Mouse (Mus musculus): ENCODE measurements at regions not wholly inside any gene's neighbourhood (a gene's known extent, or its start where the extent isn't known, plus 50 kb on each side); places are given as distances from the start of the nearest gene placed in this dataset.

GRCm38 (mm10) chr13:48042172-48042571 is 218.9 kb upstream of the Id4 start:
- Histone ChIP-seq H3K9me3 (replicated peaks) (no peaks in the 10 kb centered on the region), H3K4me1 (no peaks in the 10 kb centered on the region), H3K27me3 (no peaks in the 10 kb centered on the region), H3K9ac (no peak overlapping the region), H3K27ac (replicated peaks) (no peak overlapping the region), H3K4me2 (replicated peaks) (no peak overlapping the region), H3K36me3 (no peaks in the 10 kb centered on the region), H3K4me3 (replicated peaks) (no peak overlapping the region)
- no peak for ATAC-seq (ENCODE audit: insufficient number of reproducible peaks, low FRiP score, low TSS enrichment, low read depth)
- WGBS = 63% methylated on average over 4 of the region's 4 CpGs

DNA sequence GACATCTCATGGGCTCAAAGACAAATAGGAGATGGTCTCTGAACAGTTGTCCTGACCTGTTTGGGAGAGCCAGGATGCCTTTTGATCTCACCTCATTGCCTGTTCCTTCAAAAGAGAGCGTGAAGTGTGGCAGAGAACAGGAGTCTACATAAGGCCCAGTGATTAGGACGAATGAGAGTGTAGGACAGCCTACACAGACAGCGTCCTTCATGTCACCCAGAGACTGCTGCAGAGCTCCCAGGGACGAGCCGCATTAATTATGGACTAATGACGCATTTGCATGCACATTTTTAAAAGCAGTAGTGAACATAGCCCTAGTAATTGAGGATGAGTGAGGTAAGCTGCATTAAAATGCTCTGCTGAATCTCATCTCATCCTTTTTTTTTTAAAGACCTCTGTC is 218.5 kb upstream of the Id4 start:
- H3K4me3 ChIP-seq (replicated peaks) = no peak overlapping the region
- no peaks in the 10 kb centered on the region for H3K9me3 ChIP-seq (replicated peaks)
- no peak overlapping the region for H3K27ac ChIP-seq (replicated peaks)
- no peak overlapping the region for H3K4me2 ChIP-seq (replicated peaks)
- no peaks in the 10 kb centered on the region for H3K27me3 ChIP-seq
- H3K4me1 ChIP-seq = no peaks in the 10 kb centered on the region
- H3K36me3 ChIP-seq = no peaks in the 10 kb centered on the region
- no peak overlapping the region for H3K9ac ChIP-seq
- WGBS = 85% methylated on average over 6 of the region's 6 CpGs
- ATAC-seq (ENCODE audit: insufficient number of reproducible peaks, low FRiP score, low TSS enrichment, low read depth) = no peak

DNA sequence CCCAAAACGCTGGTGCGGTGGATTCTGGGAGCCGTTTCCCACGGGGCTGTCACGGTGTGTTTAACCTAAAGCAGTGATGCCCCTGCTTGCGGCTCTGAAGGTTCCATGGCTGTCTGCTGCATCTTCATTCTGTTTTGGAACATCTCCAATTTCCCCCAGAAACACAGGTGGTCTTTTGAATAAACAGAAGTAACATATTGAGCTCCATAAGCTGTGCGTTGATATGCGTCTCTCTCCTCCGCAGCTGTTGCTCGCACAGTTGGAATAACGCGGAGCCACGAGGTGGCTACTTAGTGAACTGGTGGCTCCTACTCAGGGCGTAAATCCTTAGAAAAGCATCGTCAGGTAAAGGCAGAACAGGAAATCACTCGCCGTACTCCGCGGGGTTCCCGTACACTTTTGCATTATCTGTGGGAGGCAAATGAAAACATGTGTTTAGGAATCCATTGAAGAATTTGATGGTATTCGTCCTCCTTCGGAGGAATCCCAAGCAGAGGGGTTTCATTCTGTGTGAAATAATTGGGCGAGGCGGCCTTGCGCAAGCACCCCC is 214.8 kb upstream of the Id4 start:
- whole genome bisulfite sequencing = 55% methylated on average over 25 of the region's 25 CpGs
- no peaks in the 10 kb centered on the region for H3K9me3 ChIP-seq (replicated peaks)
- H3K4me1 ChIP-seq = no peaks in the 10 kb centered on the region
- ATAC-seq (ENCODE audit: insufficient number of reproducible peaks, low FRiP score, low TSS enrichment, low read depth) = no peak
- H3K4me3 ChIP-seq (replicated peaks) = no peak overlapping the region
- H3K4me2 ChIP-seq (replicated peaks) = no peak overlapping the region
- H3K27ac ChIP-seq (replicated peaks) = no peak overlapping the region
- H3K9ac ChIP-seq = no peak overlapping the region
- H3K27me3 ChIP-seq = no peaks in the 10 kb centered on the region
- no peaks in the 10 kb centered on the region for H3K36me3 ChIP-seq

DNA sequence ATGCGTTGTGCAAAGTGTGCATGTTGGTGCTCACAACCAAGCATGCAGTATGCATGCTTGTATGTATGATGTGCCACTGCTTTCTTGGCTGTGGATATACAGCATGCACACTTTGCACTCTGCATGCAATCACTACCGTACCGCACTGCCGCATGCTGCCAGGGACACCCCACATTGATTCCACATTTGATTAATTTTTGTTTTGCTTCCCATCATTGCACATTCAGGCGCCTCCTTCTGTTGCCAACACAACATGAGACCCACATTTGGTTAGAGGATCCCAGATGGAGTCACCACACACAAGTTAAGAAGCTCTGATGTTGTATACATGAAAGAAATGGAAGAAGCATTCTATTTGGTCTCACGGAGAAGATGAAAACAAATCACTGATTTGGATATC is 211.2 kb upstream of the Id4 start:
- H3K36me3 ChIP-seq = no peaks in the 10 kb centered on the region

GRCm38 (mm10) chr13:48074630-48075029 is 186.4 kb upstream of the Id4 start:
- no peak for ATAC-seq (ENCODE audit: insufficient number of reproducible peaks, low FRiP score, low TSS enrichment, low read depth)
- H3K9ac ChIP-seq = no peak overlapping the region
- H3K4me2 ChIP-seq (replicated peaks) = no peak overlapping the region
- H3K9me3 ChIP-seq (replicated peaks) = no peaks in the 10 kb centered on the region
- no peaks in the 10 kb centered on the region for H3K27me3 ChIP-seq
- H3K4me3 ChIP-seq (replicated peaks) = no peak overlapping the region
- no peak overlapping the region for H3K27ac ChIP-seq (replicated peaks)
- H3K4me1 ChIP-seq = no peaks in the 10 kb centered on the region
- H3K36me3 ChIP-seq = no peaks in the 10 kb centered on the region

More for the DNA sequence above, 211.2 kb upstream of the Id4 start:
- 89% methylated on average over 6 of the region's 6 CpGs for WGBS
- ATAC-seq (ENCODE audit: insufficient number of reproducible peaks, low FRiP score, low TSS enrichment, low read depth) = no peak
- Histone ChIP-seq H3K9me3 (replicated peaks) (no peaks in the 10 kb centered on the region), H3K27ac (replicated peaks) (no peak overlapping the region), H3K27me3 (no peaks in the 10 kb centered on the region), H3K4me3 (replicated peaks) (no peak overlapping the region), H3K9ac (no peak overlapping the region), H3K4me2 (replicated peaks) (no peak overlapping the region), H3K4me1 (no peaks in the 10 kb centered on the region)

DNA sequence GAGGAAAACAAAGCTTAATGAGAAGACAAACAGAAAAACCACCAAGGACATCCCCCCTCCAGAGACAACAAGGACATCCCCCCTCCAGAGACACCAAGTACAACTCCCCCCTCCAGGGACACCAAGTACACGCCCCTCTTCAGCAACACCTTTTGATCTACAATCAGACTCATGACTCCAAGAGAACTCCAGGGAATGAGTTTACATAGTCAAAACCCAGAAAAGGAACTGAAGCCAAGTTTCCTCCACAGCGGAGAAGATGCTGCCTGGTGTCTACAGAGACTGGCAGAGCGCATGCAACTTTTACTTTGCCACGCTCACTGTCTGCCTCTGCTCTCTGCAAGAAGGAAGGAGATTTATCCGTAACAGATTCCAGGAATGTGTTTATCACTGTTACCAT is 185.7 kb upstream of the Id4 start:
- H3K9ac ChIP-seq = no peak overlapping the region
- ATAC-seq (ENCODE audit: insufficient number of reproducible peaks, low FRiP score, low TSS enrichment, low read depth) = no peak
- H3K4me2 ChIP-seq (replicated peaks) = no peak overlapping the region
- H3K27me3 ChIP-seq = no peaks in the 10 kb centered on the region
- H3K27ac ChIP-seq (replicated peaks) = no peak overlapping the region
- no peaks in the 10 kb centered on the region for H3K4me1 ChIP-seq
- H3K4me3 ChIP-seq (replicated peaks) = no peak overlapping the region
- H3K36me3 ChIP-seq = no peaks in the 10 kb centered on the region
- no peaks in the 10 kb centered on the region for H3K9me3 ChIP-seq (replicated peaks)
- 58% methylated on average over 5 of the region's 5 CpGs for WGBS

- H3K4me1 ChIP-seq = no peaks in the 10 kb centered on the region
- WGBS = 75% methylated on average over 12 of the region's 12 CpGs
- H3K4me2 ChIP-seq (replicated peaks) = no peak overlapping the region
- H3K27ac ChIP-seq (replicated peaks) = no peak overlapping the region
- no peak overlapping the region for H3K4me3 ChIP-seq (replicated peaks)
- H3K36me3 ChIP-seq = no peaks in the 10 kb centered on the region
- no peak overlapping the region for H3K9ac ChIP-seq
- no peak for ATAC-seq (ENCODE audit: insufficient number of reproducible peaks, low FRiP score, low TSS enrichment, low read depth)
- H3K9me3 ChIP-seq (replicated peaks) = no peaks in the 10 kb centered on the region
- no peaks in the 10 kb centered on the region for H3K27me3 ChIP-seq
Measured at GRCm38 (mm10) chr13:48078214-48078613, 182.8 kb upstream of the Id4 start.

- H3K9ac ChIP-seq = no peak overlapping the region
- WGBS = 69% methylated on average over 2 of the region's 2 CpGs
- no peak overlapping the region for H3K4me2 ChIP-seq (replicated peaks)
- H3K27ac ChIP-seq (replicated peaks) = no peak overlapping the region
- H3K36me3 ChIP-seq = no peaks in the 10 kb centered on the region
- H3K27me3 ChIP-seq = no peaks in the 10 kb centered on the region
- no peaks in the 10 kb centered on the region for H3K9me3 ChIP-seq (replicated peaks)
- ATAC-seq (ENCODE audit: insufficient number of reproducible peaks, low FRiP score, low TSS enrichment, low read depth) = no peak
- H3K4me1 ChIP-seq = no peaks in the 10 kb centered on the region
- no peak overlapping the region for H3K4me3 ChIP-seq (replicated peaks)
Measured at GRCm38 (mm10) chr13:48083294-48083693, 177.7 kb upstream of the Id4 start.

- Histone ChIP-seq H3K9me3 (replicated peaks) (no peaks in the 10 kb centered on the region), H3K27me3 (no peaks in the 10 kb centered on the region), H3K4me1 (no peaks in the 10 kb centered on the region), H3K36me3 (no peaks in the 10 kb centered on the region), H3K4me3 (replicated peaks) (no peak overlapping the region), H3K27ac (replicated peaks) (no peak overlapping the region), H3K4me2 (replicated peaks) (no peak overlapping the region), H3K9ac (no peak overlapping the region)
- no peak for ATAC-seq (ENCODE audit: insufficient number of reproducible peaks, low FRiP score, low TSS enrichment, low read depth)
Measured at GRCm38 (mm10) chr13:48083807-48084206, 177.2 kb upstream of the Id4 start.

DNA sequence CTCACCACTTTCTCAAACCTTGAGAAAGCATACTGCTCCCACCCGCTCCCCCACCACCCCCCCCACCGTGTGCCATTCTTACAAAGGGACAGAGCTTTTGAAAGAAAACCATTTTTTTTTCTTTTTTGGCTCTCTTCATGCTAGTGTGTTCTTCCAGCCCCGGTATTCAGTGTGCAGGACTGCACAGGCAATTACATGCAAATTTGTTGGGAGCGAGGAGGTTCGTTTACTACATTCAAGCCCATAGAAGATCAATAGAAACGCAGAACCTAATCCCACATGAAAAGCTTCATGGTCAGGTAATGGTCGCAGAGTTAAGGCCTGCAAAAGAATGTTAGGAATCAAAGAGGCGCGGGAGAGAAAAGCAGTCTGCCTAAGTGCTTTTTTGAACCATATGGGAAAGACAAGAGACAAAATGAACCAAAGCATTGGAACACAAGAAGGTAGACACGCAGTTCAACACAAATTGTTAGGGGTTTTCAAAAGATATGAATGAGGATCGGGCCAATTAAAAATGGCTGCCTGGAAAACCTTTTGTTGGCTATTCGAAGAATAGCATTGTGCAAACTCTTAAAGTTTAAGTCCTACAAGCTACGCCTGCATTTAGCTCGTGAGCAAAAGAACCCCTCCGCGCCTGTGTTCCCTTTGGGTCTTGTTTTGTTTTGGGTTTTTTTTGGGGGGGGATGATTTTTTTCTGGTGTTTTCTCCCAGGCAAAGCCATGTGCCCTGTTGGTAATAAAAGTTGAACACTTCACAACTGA is 166.6 kb upstream of the Id4 start:
- H3K4me2 ChIP-seq (replicated peaks) = no peak overlapping the region
- no peak overlapping the region for H3K27ac ChIP-seq (replicated peaks)
- no peaks in the 10 kb centered on the region for H3K9me3 ChIP-seq (replicated peaks)
- no peaks in the 10 kb centered on the region for H3K4me1 ChIP-seq
- no peaks in the 10 kb centered on the region for H3K27me3 ChIP-seq
- no peak overlapping the region for H3K9ac ChIP-seq
- 74% methylated on average over 16 of the region's 16 CpGs for WGBS
- H3K36me3 ChIP-seq = no peaks in the 10 kb centered on the region
- H3K4me3 ChIP-seq (replicated peaks) = no peak overlapping the region
- ATAC-seq (ENCODE audit: insufficient number of reproducible peaks, low FRiP score, low TSS enrichment, low read depth) = no peak

DNA sequence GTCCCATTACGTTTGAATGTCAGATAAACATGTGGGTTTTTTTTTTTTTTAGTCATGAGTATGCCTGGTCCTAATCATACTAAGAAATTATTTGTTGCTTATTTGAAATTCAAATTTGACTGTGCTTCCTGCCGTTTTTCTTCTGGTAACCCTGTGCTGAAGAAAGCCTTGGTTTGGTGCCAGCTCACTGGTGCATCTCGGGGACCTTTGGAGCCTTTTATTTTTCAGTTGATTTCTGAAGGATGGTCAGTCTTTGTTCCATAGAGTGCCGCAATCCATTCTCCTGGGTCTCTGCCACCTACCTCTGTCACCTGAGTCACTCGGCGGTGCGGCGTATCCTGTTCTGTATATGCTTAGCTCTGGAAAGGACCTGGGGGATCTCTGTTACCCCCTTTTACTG is 158.9 kb upstream of the Id4 start:
- H3K4me2 ChIP-seq (replicated peaks) = no peak overlapping the region

GRCm38 (mm10) chr13:48102576-48102975 is 158.5 kb upstream of the Id4 start:
- Histone ChIP-seq H3K4me3 (replicated peaks) (no peak overlapping the region), H3K27ac (replicated peaks) (no peak overlapping the region), H3K36me3 (no peaks in the 10 kb centered on the region), H3K9ac (no peak overlapping the region), H3K4me2 (replicated peaks) (no peak overlapping the region), H3K4me1 (peaks cover 10% of the 10 kb centered on the region), H3K27me3 (no peaks in the 10 kb centered on the region), H3K9me3 (replicated peaks) (no peaks in the 10 kb centered on the region)
- ATAC-seq (ENCODE audit: insufficient number of reproducible peaks, low FRiP score, low TSS enrichment, low read depth) = no peak
- WGBS = 54% methylated on average over 7 of the region's 7 CpGs

More for the DNA sequence above, 158.9 kb upstream of the Id4 start:
- Histone ChIP-seq H3K4me1 (peaks cover 10% of the 10 kb centered on the region), H3K4me3 (replicated peaks) (no peak overlapping the region), H3K27ac (replicated peaks) (no peak overlapping the region), H3K9me3 (replicated peaks) (no peaks in the 10 kb centered on the region), H3K9ac (no peak overlapping the region), H3K36me3 (no peaks in the 10 kb centered on the region), H3K27me3 (no peaks in the 10 kb centered on the region)
- 55% methylated on average over 8 of the region's 8 CpGs for WGBS
- ATAC-seq (ENCODE audit: insufficient number of reproducible peaks, low FRiP score, low TSS enrichment, low read depth) = no peak
